Mouse (Mus musculus) myocyte (in vitro differentiated cells): Measurements from ENCODE around the gene Nova1. TPM values are rescaled to one million over a fixed set of nuclear protein-coding genes. Genes with fewer than 3 reads are reported as not detected.

ENCODE experiments used
- H3K27me3 ChIP-seq: one replicate; pipeline ENCODE4 v1.6.1; 2011; ENCODE audit not compliant: control insufficient read depth, insufficient read depth, insufficient read length
- H3K36me3 ChIP-seq: one replicate; pipeline ENCODE4 v1.6.1; 2011; ENCODE audit not compliant: control insufficient read depth, insufficient read depth
- H3K4me2 ChIP-seq: one replicate; pipeline ENCODE4 v1.6.1; 2011; ENCODE audit warnings: low read depth, control low read depth
- H3K4me3 ChIP-seq: one replicate; pipeline ENCODE4 v1.5.1; 2011; ENCODE audit warnings: mild to moderate bottlenecking, control low read depth, moderate library complexity
- H3K79me2 ChIP-seq: one replicate; pipeline ENCODE4 v1.6.1; 2011; ENCODE audit not compliant: control insufficient read depth, insufficient read depth
- H3ac ChIP-seq: one replicate; pipeline ENCODE4 v1.6.1; 2011; ENCODE audit not compliant: control insufficient read depth, insufficient read length
- CEBPB ChIP-seq: IDR thresholded peaks from 2 replicates; pipeline ENCODE4 v1.6.1; 2011; ENCODE audit warnings: mild to moderate bottlenecking, moderate library complexity; ENCODE audit not compliant: poor library complexity, insufficient read depth, severe bottlenecking
- E2F4 ChIP-seq: IDR thresholded peaks from one replicate; pipeline ENCODE4 v1.6.1; 2011; ENCODE audit warnings: mild to moderate bottlenecking, control low read depth, moderate library complexity; ENCODE audit not compliant: insufficient read depth
- MAX ChIP-seq: IDR thresholded peaks from one replicate; pipeline ENCODE4 v1.6.1; 2011; ENCODE audit warnings: low read depth, mild to moderate bottlenecking, control low read depth
- MYOD1 ChIP-seq, 3 experiments: IDR thresholded peaks; one replicate each; pipeline ENCODE4 v1.6.1; 2011; ENCODE audit warnings: control low read depth in 2 of 3, low read depth in 2 of 3, mild to moderate bottlenecking in 2 of 3, moderate library complexity in 1 of 3; ENCODE audit not compliant: insufficient read length in 2 of 3, control insufficient read depth in 1 of 3
- MYOG ChIP-seq, 3 experiments: IDR thresholded peaks; one replicate each; pipeline ENCODE4 v1.6.1; 2011; ENCODE audit warnings: control low read depth in 2 of 3, low read depth in 2 of 3, mild to moderate bottlenecking in 2 of 3; ENCODE audit not compliant: insufficient read length in 2 of 3, control insufficient read depth in 1 of 3, insufficient read depth in 1 of 3
- POLR2A ChIP-seq: IDR thresholded peaks from one replicate; pipeline ENCODE4 v1.6.1; 2011; ENCODE audit warnings: low read depth, mild to moderate bottlenecking, control low read depth, moderate library complexity; ENCODE audit not compliant: insufficient read length
- POLR2AphosphoS2 ChIP-seq: IDR thresholded peaks from one replicate; pipeline ENCODE4 v1.6.1; 2011; ENCODE audit warnings: low read depth, control low read depth; ENCODE audit not compliant: insufficient read length
- REST ChIP-seq: IDR thresholded peaks from one replicate; pipeline ENCODE4 v1.6.1; 2011; ENCODE audit warnings: mild to moderate bottlenecking, control low read depth, moderate library complexity; ENCODE audit not compliant: insufficient read depth, insufficient read length
- SRF ChIP-seq: IDR thresholded peaks from one replicate; pipeline ENCODE4 v1.6.1; 2011; ENCODE audit warnings: low read depth; ENCODE audit not compliant: control insufficient read depth, insufficient read length
- TCF12 ChIP-seq: IDR thresholded peaks from one replicate; pipeline ENCODE4 v1.6.1; 2011; ENCODE audit warnings: mild to moderate bottlenecking, control low read depth; ENCODE audit not compliant: poor library complexity, insufficient read depth, severe bottlenecking
- TCF3 ChIP-seq: IDR thresholded peaks from one replicate; pipeline ENCODE4 v1.6.1; 2011; ENCODE audit warnings: low read depth, control low read depth; ENCODE audit not compliant: insufficient read length
- USF1 ChIP-seq: IDR thresholded peaks from one replicate; pipeline ENCODE4 v1.6.1; 2011; ENCODE audit warnings: low read depth, mild to moderate bottlenecking, control low read depth, moderate library complexity
- polyA plus RNA-seq: library from polyadenylated mRNA; unstranded; fragments of >200 nt; fragmentation: generic; extraction: Trizol; gene quantifications from one replicate; pipeline ENCODE4 v1.2.1, GENCODE M21; 2012; ENCODE audit warnings: missing spikeins

Gene Nova1
- polyA plus RNA-seq, 1 experiment, result not detected

DNA sequence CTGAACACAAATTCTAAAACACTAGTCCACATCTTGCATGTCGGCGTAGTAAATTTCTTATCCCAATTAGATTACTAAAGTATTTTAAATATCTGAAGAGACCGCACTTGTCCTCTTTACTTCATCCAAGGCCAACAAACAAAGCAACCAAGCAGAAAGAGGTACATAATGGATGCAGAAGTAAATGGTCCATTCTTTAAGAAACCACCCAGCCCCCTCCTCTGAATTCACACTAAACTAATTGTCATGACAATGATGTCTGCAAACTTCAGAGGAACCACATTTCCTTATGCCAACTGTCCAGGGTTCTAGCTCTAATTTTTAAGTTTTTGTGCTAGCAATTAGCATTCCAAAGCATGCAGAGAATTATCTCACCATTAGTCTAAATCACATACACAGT lies 2.4 kb downstream of the Nova1 start:
- H3ac ChIP-seq, result no peak overlapping the region
- TF ChIP-seq SRF, result no peak
- no peak for TF ChIP-seq POLR2AphosphoS2
- no peak for TF ChIP-seq CEBPB
- no peak for TF ChIP-seq E2F4
- TF ChIP-seq TCF12, result no peak
- TF ChIP-seq MAX, result no peak
- TF ChIP-seq MYOG (IDR thresholded peaks at IDR 0.05; ENCODE audit: control insufficient read depth in 1 of 3, insufficient read depth in 1 of 3, insufficient read length in 2 of 3, low read depth in 2 of 3), result no peak
- no peak for TF ChIP-seq TCF3
- TF ChIP-seq USF1, result no peak
- TF ChIP-seq REST, result no peak
- no peak for TF ChIP-seq POLR2A
- TF ChIP-seq MYOD1 (IDR thresholded peaks at IDR 0.05; ENCODE audit: control insufficient read depth in 1 of 3, insufficient read length in 2 of 3, low read depth in 2 of 3), result no peak
- no peak overlapping the region for H3K4me2 ChIP-seq
- H3K36me3 ChIP-seq, result no peaks in the 10 kb centered on the region
- H3K27me3 ChIP-seq, result peaks cover 22% of the 10 kb centered on the region
- H3K79me2 ChIP-seq, result no peaks in the 10 kb centered on the region
- H3K4me3 ChIP-seq, result no peak overlapping the region

DNA sequence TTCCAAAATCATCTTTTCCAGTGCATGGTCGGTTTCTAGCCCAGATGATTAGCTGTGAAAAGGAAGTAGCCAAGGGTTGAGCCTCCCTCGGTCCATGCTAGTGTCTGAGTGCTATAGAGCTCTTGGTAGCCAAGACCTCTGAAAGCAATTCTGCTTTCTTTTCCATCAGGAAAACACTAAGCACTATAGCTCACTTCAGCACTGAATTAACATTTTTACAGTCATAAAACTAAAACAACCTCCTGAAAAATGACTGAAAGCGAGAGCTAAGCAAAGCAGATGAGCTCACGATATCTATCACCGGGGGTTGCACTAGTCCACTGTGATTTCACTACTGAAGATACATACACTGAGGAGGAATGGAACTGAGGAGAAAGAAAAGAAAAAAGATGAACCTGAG lies 3.0 kb downstream of the Nova1 start:
- no peak overlapping the region for H3ac ChIP-seq
- peaks cover 22% of the 10 kb centered on the region for H3K27me3 ChIP-seq
- no peaks in the 10 kb centered on the region for H3K79me2 ChIP-seq
- no peaks in the 10 kb centered on the region for H3K36me3 ChIP-seq
- TF ChIP-seq TCF12, result no peak
- no peak for TF ChIP-seq SRF
- no peak for TF ChIP-seq MYOD1 (IDR thresholded peaks at IDR 0.05; ENCODE audit: control insufficient read depth in 1 of 3, insufficient read length in 2 of 3, low read depth in 2 of 3)
- TF ChIP-seq POLR2A, result no peak
- TF ChIP-seq MAX, result no peak
- no peak for TF ChIP-seq E2F4
- no peak for TF ChIP-seq MYOG (IDR thresholded peaks at IDR 0.05; ENCODE audit: control insufficient read depth in 1 of 3, insufficient read depth in 1 of 3, insufficient read length in 2 of 3, low read depth in 2 of 3)
- TF ChIP-seq REST, result no peak
- TF ChIP-seq USF1, result no peak
- no peak for TF ChIP-seq CEBPB
- no peak for TF ChIP-seq TCF3
- TF ChIP-seq POLR2AphosphoS2, result no peak
- H3K4me3 ChIP-seq, result no peak overlapping the region
- no peak overlapping the region for H3K4me2 ChIP-seq

DNA sequence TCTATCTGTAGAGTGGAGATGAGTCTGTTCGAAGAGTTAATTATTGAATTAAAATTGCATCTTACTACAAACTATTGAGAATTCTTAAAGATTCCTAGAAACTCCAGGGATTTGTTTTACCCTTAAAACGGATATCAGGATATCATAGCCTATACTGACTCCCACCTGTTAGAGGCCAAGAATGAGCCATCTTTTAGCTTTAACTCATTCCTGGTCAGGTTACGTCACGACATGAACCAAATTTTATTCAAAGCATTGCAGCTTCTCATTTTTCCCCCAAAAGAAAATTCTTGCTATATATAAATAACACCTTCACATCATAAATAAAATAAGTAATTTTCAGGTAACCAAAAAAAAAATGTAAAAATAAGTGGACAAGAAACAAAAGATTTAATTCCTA lies 3.9 kb downstream of the Nova1 start:
- Histone ChIP-seq H3K4me3 (no peak overlapping the region), H3K4me2 (no peak overlapping the region), H3ac (no peak overlapping the region), H3K36me3 (no peaks in the 10 kb centered on the region), H3K79me2 (no peaks in the 10 kb centered on the region), H3K27me3 (peaks cover 21% of the 10 kb centered on the region)
- TF ChIP-seq TCF12 (no peak), MAX (no peak), CEBPB (no peak), SRF (no peak), USF1 (no peak), MYOG (IDR thresholded peaks at IDR 0.05; ENCODE audit: control insufficient read depth in 1 of 3, insufficient read depth in 1 of 3, insufficient read length in 2 of 3, low read depth in 2 of 3) (no peak), TCF3 (no peak), E2F4 (no peak), POLR2AphosphoS2 (no peak), MYOD1 (IDR thresholded peaks at IDR 0.05; ENCODE audit: control insufficient read depth in 1 of 3, insufficient read length in 2 of 3, low read depth in 2 of 3) (no peak), POLR2A (no peak), REST (no peak)

DNA sequence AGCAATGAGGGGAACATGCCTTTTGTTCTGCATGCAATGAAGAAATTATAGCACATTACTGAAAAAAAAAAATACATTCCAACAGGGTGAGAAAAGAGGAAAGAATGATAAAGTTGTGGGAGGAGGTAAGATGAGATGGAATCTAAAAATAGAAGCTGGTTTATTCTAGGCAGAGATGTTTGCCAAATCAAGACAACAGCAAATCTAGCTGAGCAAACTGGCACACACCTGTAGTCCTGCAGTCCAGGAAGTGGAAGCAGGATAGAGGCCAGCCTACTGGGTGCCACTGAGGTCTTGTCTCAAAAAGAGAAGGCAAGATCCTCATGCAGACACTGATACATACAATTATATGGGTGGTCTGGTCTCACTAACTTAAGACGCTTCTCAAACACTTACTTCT lies 17.4 kb downstream of the Nova1 start:
- Histone ChIP-seq H3K79me2 (no peaks in the 10 kb centered on the region), H3ac (no peak overlapping the region), H3K4me2 (no peak overlapping the region), H3K4me3 (no peak overlapping the region), H3K27me3 (no peaks in the 10 kb centered on the region), H3K36me3 (no peaks in the 10 kb centered on the region)
- TF ChIP-seq E2F4 (no peak), REST (no peak), POLR2A (no peak), MAX (no peak), CEBPB (no peak), SRF (no peak)
